18 mouse cellular contexts compared by ENCODE assay signal in the genomic region with DNA sequence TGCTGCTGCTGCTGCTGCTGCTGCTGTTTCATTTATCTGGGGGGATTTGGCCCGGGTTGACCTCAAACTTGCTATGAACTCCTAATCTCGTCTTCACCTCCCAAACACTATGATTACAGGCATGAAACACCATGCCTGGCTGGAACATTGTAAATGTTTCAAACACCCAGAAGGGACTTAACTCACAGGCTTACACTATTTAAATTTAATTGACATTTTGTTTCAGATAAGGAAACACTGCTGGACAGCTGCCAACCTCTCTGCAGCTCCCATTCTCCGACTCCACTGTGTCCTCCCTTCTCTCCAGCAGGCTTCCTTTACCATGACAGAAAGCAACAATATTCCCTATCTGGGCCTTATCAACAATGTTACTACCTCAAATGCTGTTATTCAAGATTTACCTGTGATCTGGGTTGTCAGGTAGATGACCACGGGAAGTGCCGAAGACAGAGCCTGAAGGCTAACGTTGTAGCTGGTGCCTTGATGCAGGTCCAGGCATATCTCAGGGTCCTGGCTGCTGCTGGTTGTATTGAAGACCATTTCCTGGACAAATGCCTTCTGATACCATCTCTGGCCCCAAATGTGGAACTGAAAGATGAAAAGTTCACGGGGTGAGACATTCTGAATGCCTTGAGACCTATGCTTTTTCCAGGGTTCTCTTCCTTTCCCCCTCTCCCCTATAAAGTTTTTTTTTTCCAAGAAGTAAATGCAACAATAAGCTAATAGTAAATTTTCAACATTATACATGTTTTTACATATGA.
A peak's percentile ranks its signal among the peaks of the same experiment; 100 is the strongest.
DNase-seq lines count a peak whose midpoint lies in the region; ATAC-seq lines count a peak whose summit lies in the region.
"Had no signal": no experiment of that assay in that cellular context is flagged by ENCODE, and none has a peak within 500 bp of the region (broad histone marks: within the 10 kb centered on the region; RNA-seq: fewer than 3 reads in every experiment).

No protein-coding gene starts in this region.

- H3K9ac ChIP-seq in embryonic facial prominence, embryonic 14.5 days (ENCODE audit: low read depth, low read length): no peak overlapping the region
- H3K9ac ChIP-seq in kidney, embryonic 14.5 days (ENCODE audit: low read depth, low read length): no peak overlapping the region
- H3K9ac ChIP-seq: embryonic facial prominence, embryonic 13.5 days; forebrain, embryonic 13.5 days; hindbrain, embryonic 14.5 days; limb, embryonic 13.5 days; midbrain, embryonic 12.5 days had no signal

- H3K4me1 ChIP-seq in embryonic facial prominence, embryonic 14.5 days (ENCODE audit: control insufficient read depth, insufficient read depth, low read length): no peaks in the 10 kb centered on the region
- H3K4me1 ChIP-seq in embryonic facial prominence, embryonic 10.5 days: no peaks in the 10 kb centered on the region
- peaks cover 9% of the 10 kb centered on the region; the same call in 1 of the 2 replicates for H3K4me1 ChIP-seq in kidney, embryonic 14.5 days (ENCODE audit: control insufficient read depth, insufficient read depth, low read length)
- H3K4me1 ChIP-seq: embryonic facial prominence, embryonic 13.5 days; forebrain, embryonic 13.5 days; midbrain, embryonic 12.5 days had no signal

- DNase-seq in embryonic facial prominence, embryonic 14.5 days (ENCODE audit: low spot score): peak; percentile 42
- no peak for DNase-seq in embryonic facial prominence, embryonic 10.5 days (ENCODE audit: low spot score)
- no peak for DNase-seq in kidney, postnatal 14 days
- peak; percentile 35 for DNase-seq in right cerebral cortex, postnatal 14 days
- no peak for DNase-seq in right cerebral cortex, postnatal 36 days (ENCODE audit: low spot score in 2 of 2)
- peak; percentile 82 for DNase-seq in testis, postnatal 10 days (ENCODE audit: low spot score)
- no peak for DNase-seq in frontal cortex, postnatal 36 days (ENCODE audit: low spot score in 2 of 2)
- DNase-seq: cerebellum, postnatal 14 days; gastrocnemius, postnatal 10 days; layer of hippocampus, postnatal 36 days; lung, postnatal 10 days; thymus, adult 2 months had no signal

- H3K27me3 ChIP-seq in embryonic facial prominence, embryonic 14.5 days (replicated peaks; ENCODE audit: control insufficient read depth, insufficient read depth, low read length): no peaks in the 10 kb centered on the region
- H3K27me3 ChIP-seq in embryonic facial prominence, embryonic 10.5 days (replicated peaks; ENCODE audit: low read depth, poor library complexity, severe bottlenecking): no peaks in the 10 kb centered on the region
- H3K27me3 ChIP-seq in kidney, embryonic 14.5 days (ENCODE audit: control insufficient read depth, insufficient read depth, low read length): no peaks in the 10 kb centered on the region
- H3K27me3 ChIP-seq: embryonic facial prominence, embryonic 13.5 days; forebrain, embryonic 13.5 days; limb, embryonic 13.5 days; midbrain, embryonic 12.5 days had no signal

- no peak overlapping the region for H3K27ac ChIP-seq in embryonic facial prominence, embryonic 14.5 days (replicated peaks; ENCODE audit: low read depth, low read length)
- no peak overlapping the region for H3K27ac ChIP-seq in embryonic facial prominence, embryonic 10.5 days (replicated peaks)
- H3K27ac ChIP-seq in kidney, embryonic 14.5 days (ENCODE audit: low read depth, low read length): peak overlapping the region; percentile 30; the same call in 1 of the 2 replicates
- H3K27ac ChIP-seq: embryonic facial prominence, embryonic 13.5 days; forebrain, embryonic 13.5 days; hindbrain, embryonic 14.5 days; limb, embryonic 13.5 days; midbrain, embryonic 12.5 days had no signal

- 58% methylated on average over 7 of the region's 7 CpGs for WGBS in embryonic facial prominence, embryonic 14.5 days
- 79% methylated on average over 7 of the region's 7 CpGs for WGBS in embryonic facial prominence, embryonic 10.5 days
- 52% methylated on average over 7 of the region's 7 CpGs for WGBS in kidney, embryonic 14.5 days

- H3K4me3 ChIP-seq in embryonic facial prominence, embryonic 14.5 days (ENCODE audit: low read depth, low read length): no peak overlapping the region
- H3K4me3 ChIP-seq in embryonic facial prominence, embryonic 10.5 days: no peak overlapping the region
- H3K4me3 ChIP-seq in kidney, embryonic 14.5 days (ENCODE audit: low read length): no peak overlapping the region
- H3K4me3 ChIP-seq: embryonic facial prominence, embryonic 13.5 days; forebrain, embryonic 13.5 days; limb, embryonic 13.5 days; midbrain, embryonic 12.5 days had no signal

- no peak for ATAC-seq in embryonic facial prominence, embryonic 14.5 days (ENCODE audit: low read depth)
- no peak for ATAC-seq in kidney, embryonic 14.5 days (ENCODE audit: low FRiP score, low TSS enrichment)
- ATAC-seq: forebrain, embryonic 13.5 days had no signal

- no peaks in the 10 kb centered on the region for H3K9me3 ChIP-seq in embryonic facial prominence, embryonic 14.5 days (ENCODE audit: control insufficient read depth, low read length)
- no peaks in the 10 kb centered on the region for H3K9me3 ChIP-seq in embryonic facial prominence, embryonic 10.5 days
- no peaks in the 10 kb centered on the region for H3K9me3 ChIP-seq in kidney, embryonic 14.5 days (ENCODE audit: control insufficient read depth, low read length)
- H3K9me3 ChIP-seq: embryonic facial prominence, embryonic 13.5 days; forebrain, embryonic 13.5 days; limb, embryonic 13.5 days; midbrain, embryonic 12.5 days had no signal

- H3K36me3 ChIP-seq in embryonic facial prominence, embryonic 14.5 days (ENCODE audit: control insufficient read depth, insufficient read depth, low read length): no peaks in the 10 kb centered on the region
- no peaks in the 10 kb centered on the region for H3K36me3 ChIP-seq in embryonic facial prominence, embryonic 10.5 days (replicated peaks)
- H3K36me3 ChIP-seq in kidney, embryonic 14.5 days (ENCODE audit: control insufficient read depth, insufficient read depth, low read length): no peaks in the 10 kb centered on the region
- H3K36me3 ChIP-seq: embryonic facial prominence, embryonic 13.5 days; limb, embryonic 13.5 days; midbrain, embryonic 12.5 days had no signal

- no peak overlapping the region for H3K4me2 ChIP-seq in embryonic facial prominence, embryonic 14.5 days (ENCODE audit: low read depth, low read length)
- H3K4me2 ChIP-seq in kidney, embryonic 14.5 days (replicated peaks; ENCODE audit: low read depth, low read length): no peak overlapping the region
- H3K4me2 ChIP-seq: embryonic facial prominence, embryonic 13.5 days; forebrain, embryonic 13.5 days; hindbrain, embryonic 14.5 days; limb, embryonic 13.5 days; midbrain, embryonic 12.5 days had no signal

Comparison
In these comparisons a context has a peak if more than half of its experiments do, and no peak if none do; other contexts are left out.
1. DNase-seq: peak in embryonic facial prominence, embryonic 14.5 days (single experiment), right cerebral cortex, postnatal 14 days (single experiment) and testis, postnatal 10 days (single experiment); none in embryonic facial prominence, embryonic 10.5 days (single experiment), kidney, postnatal 14 days (single experiment), right cerebral cortex, postnatal 36 days (0 of 2) and frontal cortex, postnatal 36 days (0 of 2).